Mouse (Mus musculus): ENCODE measurements around the gene Eloa.

The Eloa gene

GRCm38 (mm10) chr4:136030968-136031909 lies 9.7 kb upstream of the Eloa start:
- DNase-seq (ENCODE audit: low spot score): peak; percentile 36

GRCm38 (mm10) chr4:136028689-136029088 lies 7.1 kb upstream of the Eloa start:
- DNase-seq (ENCODE audit: low spot score): no peak

- DNase-seq (ENCODE audit: low spot score): no peak
Observed at GRCm38 (mm10) chr4:136028132-136028564, 6.6 kb upstream of the Eloa start.

- no peak for DNase-seq (ENCODE audit: low spot score)
Observed at GRCm38 (mm10) chr4:136027416-136028131, 6.0 kb upstream of the Eloa start.

- no peak for DNase-seq (ENCODE audit: low spot score)
Observed at GRCm38 (mm10) chr4:136025350-136025749, 3.8 kb upstream of the Eloa start.

GRCm38 (mm10) chr4:136022924-136023323 lies 1.4 kb upstream of the Eloa start:
- no peak for DNase-seq (ENCODE audit: low spot score)

GRCm38 (mm10) chr4:136020743-136021548 lies 617 bp downstream of the Eloa start:
- peak; percentile 13 for DNase-seq (ENCODE audit: low spot score)

DNA sequence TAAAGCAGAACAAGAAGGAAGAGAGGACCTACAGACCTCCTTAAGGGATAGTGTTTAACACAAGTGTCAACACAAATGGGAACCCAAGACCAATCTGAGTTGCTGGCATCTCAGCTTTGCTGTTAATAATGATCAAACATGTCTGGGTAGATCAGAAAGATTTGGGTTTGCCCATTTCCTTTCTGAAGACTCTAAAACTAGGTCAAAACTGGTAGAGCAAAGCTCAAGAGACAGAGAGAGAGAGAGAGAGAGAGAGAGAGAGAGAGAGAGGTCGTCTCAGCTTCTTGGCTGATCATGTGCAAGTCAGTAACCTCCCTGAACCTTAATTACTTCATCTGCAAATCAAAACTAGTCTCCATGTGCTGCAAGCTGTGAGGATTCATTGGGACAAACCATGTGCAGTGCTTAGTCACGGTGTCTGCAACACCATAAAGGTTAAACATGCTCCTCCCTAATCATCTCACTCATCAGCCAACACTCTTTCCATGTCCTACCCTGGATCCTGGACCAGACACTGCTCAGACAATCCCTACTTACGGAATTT lies 5.4 kb downstream of the Eloa start:
- DNase-seq (ENCODE audit: low spot score): no peak

DNA sequence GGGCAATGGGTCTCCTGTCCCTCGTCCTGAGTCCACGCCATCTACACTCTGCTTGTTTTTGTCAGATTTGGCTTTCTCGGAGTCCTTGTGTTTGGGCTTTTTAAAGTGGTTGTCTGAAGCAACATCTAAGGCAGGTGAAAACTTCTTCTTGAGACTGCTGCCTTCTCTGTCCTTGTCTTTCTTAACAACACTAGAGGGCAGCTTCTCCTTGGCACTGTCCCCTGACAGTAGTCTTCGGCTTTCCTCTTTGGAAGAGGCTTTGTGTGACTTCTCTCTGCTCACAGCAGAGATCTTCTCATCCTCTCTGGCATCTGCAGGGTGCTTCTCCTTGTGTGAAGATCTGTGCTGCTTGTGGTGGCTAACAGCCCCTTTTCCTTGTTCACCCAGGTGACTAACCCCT lies 11.0 kb downstream of the Eloa start:
- DNase-seq (ENCODE audit: low spot score): no peak

GRCm38 (mm10) chr4:136008782-136009447 lies 12.6 kb downstream of the Eloa start:
- DNase-seq (ENCODE audit: low spot score): no peak

GRCm38 (mm10) chr4:136006821-136007220 lies 14.7 kb downstream of the Eloa start:
- no peak for DNase-seq (ENCODE audit: low spot score)

- no peak for DNase-seq (ENCODE audit: low spot score)
Observed at GRCm38 (mm10) chr4:136004921-136005320, 16.6 kb downstream of the Eloa start.

- DNase-seq (ENCODE audit: low spot score): no peak
Observed at GRCm38 (mm10) chr4:136004107-136004675, 17.4 kb downstream of the Eloa start.

GRCm38 (mm10) chr4:135995118-135995517 lies 26.4 kb downstream of the Eloa start:
- no peak for DNase-seq (ENCODE audit: low spot score)

DNA sequence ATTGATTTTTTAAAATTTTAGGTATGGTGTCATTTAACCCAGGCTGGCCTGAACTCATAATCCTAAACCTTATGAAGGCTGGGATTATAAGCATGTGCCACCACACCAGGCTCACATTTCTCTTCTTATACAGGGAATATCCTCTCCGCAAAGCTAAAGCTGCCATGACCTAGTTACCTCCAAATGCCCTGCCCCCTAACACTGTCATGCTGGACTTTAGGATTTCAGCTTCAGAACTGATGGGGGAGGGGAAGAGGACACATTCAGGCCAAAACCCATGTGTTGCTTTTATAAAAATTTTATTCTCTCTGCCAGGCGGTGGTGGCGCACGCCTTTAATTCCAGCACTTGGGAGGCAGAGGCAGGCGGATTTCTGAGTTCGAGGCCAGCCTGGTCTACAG lies 27.6 kb downstream of the Eloa start:
- peak; percentile 20 for DNase-seq (ENCODE audit: low spot score)

GRCm38 (mm10) chr4:135987714-135988113 lies 33.8 kb downstream of the Eloa start:
- no peak for DNase-seq (ENCODE audit: low spot score)

- DNase-seq (ENCODE audit: low spot score): peak; percentile 93
Observed at GRCm38 (mm10) chr4:135986943-135987710, 34.4 kb downstream of the Eloa start, which contains the start of gene Pithd1. Pithd1 (minus strand) TSS chr4:135987264.

GRCm38 (mm10) chr4:135986301-135986942 lies 35.1 kb downstream of the Eloa start:
- peak; percentile 21 for DNase-seq (ENCODE audit: low spot score)

- DNase-seq (ENCODE audit: low spot score): no peak
Observed at GRCm38 (mm10) chr4:135985769-135986168, 35.8 kb downstream of the Eloa start.

DNA sequence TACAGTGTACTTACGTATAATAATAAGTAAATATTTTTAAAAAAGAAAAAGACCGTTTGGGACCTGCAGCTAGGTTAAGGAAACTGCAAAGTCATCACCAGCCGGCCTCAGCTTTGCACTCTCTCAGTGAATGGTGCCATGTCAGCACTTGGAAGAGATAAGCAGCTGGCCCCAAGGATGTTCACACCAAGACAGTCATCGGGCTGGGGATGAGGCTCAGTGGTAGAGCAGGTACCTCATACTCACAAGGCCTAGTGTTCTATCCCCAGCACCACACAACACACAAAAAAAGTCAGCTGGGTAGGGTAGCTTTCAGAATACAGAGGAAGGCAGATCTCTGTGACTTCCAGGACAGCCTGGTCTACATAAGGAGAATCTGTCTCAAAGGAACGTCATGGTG lies 36.4 kb downstream of the Eloa start:
- no peak for DNase-seq (ENCODE audit: low spot score)
